Mouse (Mus musculus) urinary bladder, postnatal 4 days (tissue): ENCODE results near the gene Slit2.

Experiments used
- DNase-seq, 2 experiments: peaks; one replicate each; pipeline ENCODE4 v3.0.0; 2021 to 2022; ENCODE audit warnings: low spot score in 2 of 2

Slit2 gene

DNA sequence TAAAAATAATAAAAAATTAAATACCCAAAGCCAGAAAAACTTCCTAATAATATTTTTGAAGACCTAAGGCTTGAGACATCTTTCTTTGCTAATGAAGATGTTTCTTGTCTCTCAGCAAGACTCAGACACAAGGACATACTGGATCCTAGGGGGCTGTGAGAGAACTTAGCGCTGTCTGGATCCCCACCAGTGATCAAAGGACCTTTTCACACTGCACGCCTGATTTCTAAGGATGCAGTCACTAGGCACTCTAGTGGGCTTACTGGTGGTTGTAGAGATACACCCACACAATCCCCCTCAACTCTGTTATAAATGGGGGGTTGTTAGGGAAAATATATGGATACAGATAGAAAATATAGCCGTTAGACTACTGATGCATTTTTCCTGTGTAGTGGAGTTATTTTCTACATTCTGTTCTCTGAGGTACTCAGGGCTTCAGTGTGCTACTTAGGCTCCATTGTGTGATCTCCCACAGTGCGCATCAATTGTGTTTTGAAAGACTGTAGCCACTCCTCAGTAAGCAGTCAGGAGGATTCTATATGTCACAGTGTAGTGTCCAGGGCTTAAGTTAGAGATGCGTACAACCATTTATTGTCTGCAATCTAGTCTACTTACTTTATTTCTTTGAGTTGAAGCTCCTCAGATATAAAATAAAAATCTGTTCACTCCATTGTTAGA, 67.8 kb downstream of the Slit2 start:
- DNase-seq = no peak

DNA sequence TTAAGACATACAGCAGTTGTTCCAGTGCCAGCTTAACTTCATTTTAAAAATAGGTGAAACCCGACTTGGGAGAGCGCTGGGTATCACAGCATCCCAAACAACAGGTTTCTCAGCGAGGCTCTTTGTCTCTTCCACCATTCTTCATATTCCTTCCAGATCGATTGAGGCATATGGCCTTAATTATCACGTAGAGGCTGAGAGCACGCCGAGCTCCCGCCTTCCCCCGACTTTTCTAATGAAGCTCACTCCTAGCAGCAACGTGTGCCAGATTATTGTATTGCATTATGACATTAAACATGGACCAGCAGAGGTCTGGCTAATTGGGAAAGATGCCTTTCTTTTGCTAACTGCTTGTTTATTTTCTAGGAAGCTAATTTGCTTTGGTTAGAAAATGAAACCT, 75.7 kb downstream of the Slit2 start:
- no peak for DNase-seq

DNA sequence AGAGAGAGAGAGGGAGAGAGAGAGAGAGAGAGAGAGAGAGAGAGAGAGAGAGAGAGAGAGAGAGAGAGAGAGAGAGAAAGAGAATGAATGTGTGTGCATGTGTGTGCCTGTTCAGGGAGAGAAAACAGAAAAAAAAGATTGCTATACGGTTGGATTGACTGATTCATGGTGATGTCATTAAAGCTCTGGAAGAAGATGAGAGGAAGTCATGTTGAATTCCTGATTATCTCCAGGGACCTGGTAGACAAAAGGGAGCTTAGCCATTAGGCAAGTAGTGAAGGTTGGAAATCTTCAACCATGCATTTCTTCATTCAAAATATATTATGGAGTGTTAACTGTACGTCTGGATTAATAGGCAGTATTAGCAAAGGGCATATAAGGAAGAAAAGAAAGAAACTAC, 77.8 kb downstream of the Slit2 start:
- DNase-seq = no peak

DNA sequence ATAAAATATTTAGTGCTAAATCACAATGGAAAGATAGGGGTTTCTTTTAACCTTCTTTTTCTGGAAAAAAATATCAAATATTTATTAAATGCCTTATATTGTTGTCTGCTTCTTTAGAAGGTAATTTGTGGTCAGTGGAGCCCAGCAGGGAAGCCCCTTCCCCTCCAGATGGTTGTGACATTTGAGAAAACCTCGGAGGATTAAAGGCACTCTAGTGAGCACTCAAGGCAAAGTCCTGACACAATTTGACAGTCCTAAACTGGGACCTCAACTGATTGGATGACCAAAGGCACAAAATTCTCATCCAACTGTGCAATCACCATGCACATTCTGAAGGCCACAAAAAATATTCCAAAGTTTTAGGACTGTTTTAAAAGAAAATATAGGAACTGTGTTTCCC, 95.8 kb downstream of the Slit2 start:
- no peak for DNase-seq

DNA sequence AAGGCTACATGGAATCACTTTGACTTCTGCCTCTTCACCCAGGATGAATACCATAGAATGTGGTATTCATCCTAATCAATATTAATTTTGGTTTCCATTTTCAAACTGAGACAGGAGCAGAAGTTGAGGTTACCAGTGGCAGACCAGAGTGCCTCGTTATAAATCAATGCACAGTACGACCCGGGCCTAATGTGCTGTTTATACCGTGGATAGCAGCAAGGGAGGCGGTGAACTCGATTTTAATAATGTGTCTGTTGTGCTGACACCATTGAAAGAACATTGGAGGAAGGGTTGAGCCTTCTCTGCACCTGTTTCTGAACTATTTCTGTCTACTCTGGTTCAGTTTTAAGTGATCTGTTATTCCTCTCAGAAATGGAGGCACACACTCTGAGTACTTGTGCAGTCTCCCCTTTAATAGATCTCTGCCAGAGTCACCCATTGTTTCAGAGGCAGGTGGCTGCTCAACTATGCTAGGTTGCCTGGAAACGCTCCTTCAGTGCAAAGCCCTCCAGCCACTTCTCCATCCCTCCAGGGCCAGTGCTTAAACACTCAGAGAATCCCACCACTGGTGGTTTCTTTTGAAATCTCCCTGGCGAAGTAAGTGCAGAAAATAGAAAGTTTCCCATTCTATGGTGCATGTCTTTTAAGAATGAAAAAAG, 98.4 kb downstream of the Slit2 start:
- no peak for DNase-seq

DNA sequence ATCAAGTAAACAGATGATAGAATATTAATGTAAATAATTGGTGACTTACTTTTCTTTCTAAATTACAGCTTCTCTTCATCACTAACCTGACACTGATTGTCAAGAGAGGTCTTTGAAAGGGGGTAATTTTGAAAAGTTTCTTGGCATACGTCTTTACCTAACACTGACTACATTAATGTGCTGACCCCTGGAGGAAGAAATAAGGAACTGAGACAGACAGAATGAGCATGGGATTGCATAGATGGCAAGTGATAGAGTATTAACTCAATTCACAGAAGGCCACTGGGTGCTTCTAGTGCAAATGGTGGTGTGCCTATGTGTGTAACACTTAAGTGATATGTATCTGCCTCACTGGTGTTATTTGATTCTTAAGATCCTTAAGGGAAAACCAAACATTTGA, 130.5 kb downstream of the Slit2 start:
- DNase-seq = no peak

DNA sequence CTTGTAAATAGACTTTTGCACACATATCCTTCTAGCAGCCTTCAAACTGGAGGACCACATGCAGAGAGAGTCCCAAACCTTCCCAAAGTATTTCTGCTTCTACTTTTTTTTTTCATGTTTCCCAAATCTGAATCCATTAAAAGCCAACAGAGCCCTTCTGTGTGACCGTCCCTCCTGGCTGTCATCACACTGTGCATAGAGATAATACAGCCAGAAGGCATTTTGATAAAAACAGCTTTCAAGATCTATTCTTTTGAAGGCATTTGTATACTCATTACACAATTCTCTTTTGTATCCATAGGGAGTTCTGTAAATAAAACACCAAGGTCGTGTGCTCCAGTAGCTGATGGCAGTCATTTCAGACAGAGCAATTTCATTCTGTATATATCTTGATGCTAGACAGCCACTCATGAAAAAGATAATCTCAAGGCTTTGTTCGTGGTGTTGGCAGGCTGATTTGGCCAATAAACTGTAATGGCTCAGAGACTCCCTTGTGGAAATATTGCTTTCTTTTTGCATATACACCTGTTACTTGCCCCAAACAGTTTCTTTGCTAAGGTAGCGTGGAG, 132.1 kb downstream of the Slit2 start:
- no peak for DNase-seq

DNA sequence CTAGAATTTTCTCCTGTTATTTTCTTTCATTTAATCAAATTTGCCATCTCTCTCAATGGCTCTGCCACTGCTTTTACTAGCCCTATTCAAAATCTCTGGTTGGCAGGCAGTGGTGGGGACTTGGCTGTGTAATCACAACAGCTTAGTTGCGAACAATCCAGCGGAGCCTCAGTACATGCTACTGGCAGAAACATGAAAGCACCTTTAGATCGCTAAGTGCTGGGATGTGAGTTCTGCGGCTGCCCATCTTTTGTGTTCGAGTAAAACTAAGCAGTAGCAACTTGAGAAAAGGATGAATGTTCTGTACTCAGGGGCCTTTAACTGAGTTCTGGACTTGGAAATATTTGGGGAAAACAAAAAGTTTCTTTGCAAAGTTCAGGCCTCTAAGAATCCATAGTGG, 139.7 kb downstream of the Slit2 start:
- no peak for DNase-seq

DNA sequence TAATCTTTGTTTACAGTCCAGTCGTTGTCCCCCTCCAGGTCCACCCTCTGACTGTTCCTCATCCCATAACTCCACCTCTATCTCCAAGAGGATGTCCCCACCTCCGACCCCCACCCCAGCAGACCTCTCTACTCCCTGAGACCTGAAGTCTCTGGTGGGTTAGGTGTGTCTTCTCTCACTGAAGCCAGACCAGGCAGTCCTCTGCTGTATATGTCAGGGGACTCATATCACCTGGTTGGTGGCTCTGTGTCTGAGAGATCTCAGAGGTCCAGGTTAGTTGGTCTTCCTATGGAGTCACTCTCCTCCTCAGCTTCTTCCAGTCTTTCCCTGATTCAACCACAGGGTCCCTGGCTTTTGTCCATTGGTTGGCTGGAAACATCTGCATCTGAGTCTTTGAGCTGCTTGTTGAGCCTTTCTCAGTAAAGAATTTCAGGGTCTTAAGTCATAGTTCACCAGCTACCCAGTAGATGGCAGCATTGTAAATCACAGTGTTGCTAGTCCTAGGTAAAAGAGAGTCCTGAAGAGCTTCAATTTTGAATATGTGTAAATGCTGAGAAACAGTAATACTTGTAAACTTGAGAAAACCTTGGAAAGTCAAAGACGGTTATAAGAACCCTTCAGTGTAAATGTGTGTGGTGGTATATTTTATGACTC, 143.0 kb downstream of the Slit2 start:
- no peak for DNase-seq

DNA sequence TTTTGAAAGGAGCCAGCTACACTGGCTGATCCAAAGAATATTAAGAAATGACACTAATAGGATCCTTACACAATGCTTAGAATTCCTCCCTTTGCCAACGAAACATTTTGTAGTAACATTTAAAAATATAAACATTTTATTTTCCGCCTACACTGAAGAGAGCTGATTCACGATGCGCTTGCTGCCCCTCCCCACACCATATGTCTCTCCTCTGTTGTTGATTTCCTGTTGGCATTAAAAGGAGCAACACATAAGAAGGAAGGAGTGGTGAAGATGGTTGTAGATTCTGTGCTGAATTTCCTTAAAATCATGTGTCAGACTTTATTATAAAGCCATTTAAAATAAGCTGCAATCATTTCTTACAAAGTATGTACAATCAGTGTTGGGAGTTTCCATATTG, 147.0 kb downstream of the Slit2 start:
- no peak for DNase-seq

DNA sequence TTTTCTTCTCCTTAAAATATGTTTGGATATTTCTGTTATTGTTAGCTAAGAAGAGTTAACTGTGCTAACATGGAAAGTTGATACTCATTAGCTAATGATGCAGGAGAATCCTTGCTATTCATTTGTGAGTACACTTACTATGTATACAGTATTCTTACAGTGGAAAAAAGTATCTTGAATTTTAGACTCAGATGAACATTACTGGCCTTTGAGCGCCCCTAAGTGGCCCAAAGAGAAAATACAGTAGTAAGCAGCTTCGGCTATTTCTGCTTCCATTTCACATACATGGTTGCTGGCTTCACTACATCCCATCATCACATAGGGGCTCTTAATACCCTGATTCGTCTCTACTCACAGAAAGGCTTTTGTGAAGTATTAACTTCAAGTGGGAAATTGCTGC, 153.6 kb downstream of the Slit2 start:
- no peak for DNase-seq

DNA sequence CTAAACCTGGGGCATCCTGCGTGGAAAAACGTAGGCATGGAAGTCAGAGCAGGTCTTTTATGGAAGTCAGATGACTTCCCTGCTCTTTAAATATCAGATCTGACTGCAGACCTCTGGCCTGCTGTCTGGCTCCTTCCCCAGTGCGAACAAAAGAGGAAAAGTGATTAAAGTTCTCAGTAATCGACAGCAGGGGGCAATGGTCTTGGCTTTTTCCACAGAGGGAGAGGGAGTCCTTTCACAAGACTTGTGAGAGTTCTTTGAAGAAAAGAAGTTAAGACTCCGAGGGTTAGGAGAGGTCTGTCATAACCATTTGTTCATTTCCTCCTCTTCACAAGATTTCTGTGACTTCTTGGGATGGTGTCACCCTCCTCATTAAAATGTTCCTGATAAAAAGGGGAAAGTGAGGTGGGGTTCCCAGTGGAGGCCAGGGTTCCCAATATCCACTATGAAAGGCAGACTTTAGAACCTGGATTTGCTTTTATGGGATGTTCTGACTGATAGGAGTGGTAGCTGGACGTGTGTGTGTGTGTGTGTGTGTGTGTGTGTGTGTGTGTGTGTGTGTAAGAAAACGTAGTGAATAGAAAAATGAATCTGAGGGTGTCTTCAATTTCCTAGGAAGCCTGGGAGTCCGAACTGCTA, 156.0 kb downstream of the Slit2 start:
- DNase-seq = no peak

DNA sequence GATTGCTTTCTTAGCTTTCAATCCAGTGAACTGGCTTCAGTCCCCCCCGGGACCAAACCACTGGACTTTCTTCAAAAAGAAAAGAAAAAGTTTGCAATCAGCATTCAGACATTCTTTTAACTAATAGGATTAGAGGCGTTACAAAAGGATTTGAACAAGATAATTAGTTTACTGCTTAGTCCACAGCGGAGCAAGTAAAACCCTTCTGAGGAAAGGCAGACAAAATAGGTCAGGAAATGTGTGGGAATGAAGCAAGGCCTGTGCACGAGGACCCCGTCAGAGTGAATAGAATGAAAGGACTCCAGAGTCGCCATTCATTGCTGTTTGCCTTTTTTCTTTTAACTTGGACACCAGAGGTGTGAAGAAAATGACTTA, 156.5 kb downstream of the Slit2 start:
- no peak for DNase-seq

DNA sequence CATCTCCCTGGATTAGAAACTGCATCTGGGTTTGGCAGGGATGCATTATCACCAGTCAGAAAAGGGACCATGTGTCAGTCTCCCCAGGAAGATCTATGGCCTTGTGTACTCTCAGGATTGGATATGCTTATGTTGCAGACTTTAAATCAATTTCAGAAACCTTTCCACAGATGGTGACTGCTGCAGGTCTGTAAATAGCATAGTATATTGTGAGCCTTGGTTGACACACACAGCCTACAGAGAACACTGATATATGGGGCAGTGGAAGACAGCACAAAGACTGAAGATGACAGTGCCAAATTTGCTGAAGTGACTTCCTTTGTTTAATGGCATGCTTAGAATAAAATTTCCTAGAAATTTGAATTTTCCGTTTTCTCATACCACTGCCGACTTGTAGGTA, 163.1 kb downstream of the Slit2 start:
- no peak for DNase-seq

DNA sequence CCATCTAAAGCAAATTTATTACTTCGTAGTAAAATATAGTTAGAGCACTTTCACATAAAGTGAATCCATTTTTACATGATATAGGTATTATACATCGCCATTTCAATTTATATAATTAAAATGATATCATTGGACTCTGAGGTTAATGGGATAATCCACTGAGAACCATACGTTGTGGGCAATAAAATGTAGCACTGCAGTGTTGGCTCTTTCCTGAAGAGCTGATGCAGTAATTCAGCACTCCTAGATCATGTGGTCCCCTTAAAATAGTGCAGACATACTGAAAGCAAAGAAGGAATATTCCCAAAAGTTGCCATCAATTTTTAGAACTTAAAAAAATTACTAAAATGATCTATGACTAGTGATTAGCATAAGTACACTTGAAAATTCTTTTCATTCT, 177.9 kb downstream of the Slit2 start:
- DNase-seq = no peak

DNA sequence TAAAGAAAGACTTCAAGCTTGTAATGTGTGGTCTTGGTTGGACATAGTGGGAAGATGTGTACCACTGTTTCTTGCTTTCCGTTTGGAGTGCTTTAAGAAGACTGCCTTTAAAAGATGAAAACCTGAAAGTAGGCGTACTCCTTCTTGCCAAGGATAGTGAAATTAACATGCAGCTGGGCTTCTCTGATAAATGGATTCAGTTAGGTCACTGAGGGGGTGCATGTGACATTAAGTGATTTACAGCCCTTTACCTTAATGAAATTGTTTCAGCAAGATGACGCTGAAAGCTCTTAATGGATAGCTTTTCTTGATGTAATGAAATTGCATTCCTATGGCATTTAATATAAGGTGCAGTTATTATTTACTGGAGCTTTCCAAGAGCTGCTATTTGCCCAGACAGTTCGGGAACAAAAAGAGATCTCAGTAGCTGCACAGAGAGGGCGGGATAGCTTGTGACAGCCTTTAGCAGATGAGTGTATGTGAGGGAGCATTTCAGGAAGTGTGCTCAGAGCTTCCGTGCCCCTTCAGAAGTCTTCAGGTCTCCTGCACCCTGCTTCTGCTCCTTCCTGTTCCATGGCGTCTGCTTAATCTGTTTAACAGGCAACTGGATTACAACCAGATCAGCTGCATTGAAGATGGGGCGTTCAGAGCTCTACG, 198.8 kb downstream of the Slit2 start:
- no peak for DNase-seq

DNA sequence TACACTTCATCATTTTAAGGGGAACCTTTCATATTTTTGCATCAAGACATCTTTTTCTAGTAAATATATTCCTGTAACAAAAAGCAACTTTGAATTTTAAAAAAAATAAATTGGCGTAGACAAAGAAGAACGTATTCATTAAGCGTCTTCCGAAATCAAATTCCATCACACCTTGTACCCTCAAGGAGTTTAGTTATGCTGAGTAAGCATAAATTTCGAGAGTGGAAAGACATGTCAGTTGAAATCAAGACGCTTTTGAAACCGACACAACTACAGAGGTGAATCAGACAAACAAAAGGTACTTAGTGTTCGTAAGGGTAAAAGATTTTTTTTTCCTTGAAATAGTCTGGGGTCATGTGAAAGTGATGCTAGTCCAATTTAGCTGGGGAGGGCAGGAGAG, 201.4 kb downstream of the Slit2 start:
- no peak for DNase-seq

DNA sequence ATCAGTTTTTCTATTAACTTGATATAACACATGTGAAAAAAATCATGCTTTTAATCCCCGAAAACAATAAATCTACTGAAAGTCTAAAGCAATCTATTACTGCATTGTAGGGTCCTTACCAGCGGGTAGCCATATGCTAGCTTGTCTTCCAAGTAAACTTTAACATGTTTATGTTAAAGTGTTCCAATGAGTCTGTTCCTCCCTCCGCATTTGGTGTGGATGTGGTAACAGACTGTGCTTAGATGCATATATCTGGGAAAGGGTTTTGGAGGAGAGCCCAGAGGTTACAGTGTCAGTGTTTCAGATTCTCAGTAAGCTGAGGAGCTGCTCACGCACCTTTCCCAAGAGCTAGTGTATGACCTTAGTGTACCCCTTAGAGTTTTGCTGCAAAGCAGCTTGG, 204.9 kb downstream of the Slit2 start:
- no peak for DNase-seq

DNA sequence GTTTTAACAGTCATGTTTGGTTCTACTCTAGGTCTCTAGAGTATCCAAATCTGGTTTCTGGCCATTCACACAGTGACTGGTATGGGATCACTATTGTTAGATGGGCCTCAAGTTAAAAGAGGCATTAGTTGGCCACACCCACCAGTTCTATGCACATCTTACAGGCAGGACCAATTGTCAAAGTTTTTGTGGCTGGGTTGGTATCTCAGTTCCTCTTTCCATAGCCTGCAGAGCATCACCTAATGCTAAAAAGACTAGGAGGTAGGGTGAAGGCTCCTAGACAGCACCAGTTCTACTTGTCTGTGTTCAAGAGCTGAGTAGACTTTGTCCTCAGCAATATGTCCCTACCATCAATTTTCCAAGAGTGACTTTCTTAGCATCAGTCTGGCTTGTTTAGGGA, 216.4 kb downstream of the Slit2 start:
- no peak for DNase-seq

DNA sequence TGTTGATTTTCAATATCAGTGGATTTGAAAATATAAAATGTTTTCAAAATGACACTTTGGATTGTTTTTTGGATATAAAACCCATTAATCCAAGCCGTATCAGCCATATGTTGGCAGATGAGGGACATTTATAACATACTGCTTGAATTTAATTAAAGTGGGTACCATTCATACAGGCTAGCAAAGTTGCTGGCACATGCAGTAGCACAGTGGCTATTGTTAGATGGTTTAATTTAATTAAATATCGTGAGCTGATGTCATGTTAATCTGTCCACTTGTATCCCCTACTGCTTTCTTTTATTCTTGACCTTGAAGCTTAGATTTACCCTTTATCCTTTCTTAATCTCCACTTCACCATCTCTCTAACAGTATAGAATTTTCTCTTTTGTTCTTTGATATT, 232.3 kb downstream of the Slit2 start:
- no peak for DNase-seq

DNA sequence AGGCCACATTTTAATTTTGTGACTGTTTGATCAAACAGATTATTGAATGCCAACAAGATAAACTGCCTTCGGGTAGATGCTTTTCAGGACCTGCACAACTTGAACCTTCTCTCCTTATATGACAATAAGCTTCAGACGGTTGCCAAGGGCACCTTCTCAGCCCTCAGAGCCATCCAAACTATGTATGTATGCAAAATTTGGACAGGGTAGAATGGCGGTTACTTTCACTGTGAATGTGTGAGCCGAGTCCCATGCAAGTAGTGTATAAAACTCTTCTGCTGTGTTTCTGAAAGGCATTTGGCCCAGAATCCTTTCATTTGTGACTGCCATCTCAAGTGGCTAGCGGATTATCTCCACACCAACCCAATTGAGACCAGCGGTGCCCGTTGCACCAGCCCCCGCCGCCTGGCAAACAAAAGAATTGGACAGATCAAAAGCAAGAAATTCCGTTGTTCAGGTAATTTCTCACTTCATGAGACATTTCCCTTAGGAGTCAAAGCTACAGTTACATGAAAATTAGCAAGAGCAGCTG, 236.8 kb downstream of the Slit2 start:
- no peak for DNase-seq

DNA sequence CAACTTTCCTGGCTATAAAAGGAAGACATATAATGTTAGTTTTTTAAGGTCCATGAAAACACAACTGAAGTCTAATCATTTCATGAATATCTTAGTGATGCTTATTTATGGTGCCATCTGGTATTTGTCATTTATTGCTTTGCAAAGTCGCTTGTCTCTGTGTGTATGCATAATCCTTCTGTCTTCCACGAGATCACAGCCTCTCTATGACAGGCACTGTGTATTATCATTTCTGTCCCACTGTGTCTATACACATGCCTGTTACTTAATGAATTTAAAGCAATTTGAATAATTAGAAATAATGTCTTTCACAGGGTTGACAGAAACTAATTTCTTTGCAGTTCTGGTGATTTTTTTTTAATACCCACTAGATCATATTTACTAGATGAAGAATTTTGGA, 242.6 kb downstream of the Slit2 start:
- DNase-seq = no peak
